Mouse (Mus musculus): ENCODE results near the gene Mpz. TPM values are rescaled to one million over a fixed set of nuclear protein-coding genes. Genes with fewer than 3 reads are reported as not detected.
A peak's percentile ranks its signal among the peaks of the same experiment; 100 is the strongest.

The Mpz gene
- polyA plus RNA-seq, 1 experiment, result not detected

- TF ChIP-seq POLR2A (IDR thresholded peaks at IDR 0.05; ENCODE audit: borderline replicate concordance, low read depth, low read length), result no peak
- no peak for TF ChIP-seq CTCF (IDR thresholded peaks at IDR 0.05; ENCODE audit: low read depth, low read length)
- Histone ChIP-seq H3K4me3 (ENCODE audit: insufficient read depth, low read length) (no peak overlapping the region), H3K4me1 (ENCODE audit: control insufficient read depth, insufficient read depth, low read length) (peaks cover 36% of the 10 kb centered on the region), H3K27ac (ENCODE audit: insufficient read depth, low read depth, low read length) (no peak overlapping the region)
These were observed 9.0 kb downstream of the Mpz start for GRCm38 (mm10) chr1:171159485-171159975.

DNA sequence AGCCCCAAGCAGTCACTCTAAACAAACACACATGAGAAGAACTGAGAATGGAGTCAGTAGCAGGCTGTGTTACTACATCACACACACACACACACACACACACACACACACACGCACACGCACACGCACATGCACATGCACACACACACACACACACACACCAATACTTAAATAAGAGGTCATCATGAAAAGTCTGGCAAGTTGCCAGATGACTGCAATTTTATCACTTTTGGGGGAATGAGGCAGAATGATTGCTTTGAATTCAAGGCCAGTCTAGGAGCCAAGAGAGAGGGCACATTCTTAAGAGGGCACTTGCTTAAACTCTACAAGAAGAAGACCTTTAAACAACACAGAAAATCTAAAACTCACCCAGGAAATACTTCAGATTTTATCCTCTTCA is 12.0 kb downstream of the Mpz start:
- no peak overlapping the region for H3K27ac ChIP-seq (ENCODE audit: insufficient read depth, low read depth, low read length)
- H3K4me1 ChIP-seq (ENCODE audit: control insufficient read depth, insufficient read depth, low read length), result peaks cover 45% of the 10 kb centered on the region
- TF ChIP-seq CTCF (IDR thresholded peaks at IDR 0.05; ENCODE audit: low read depth, low read length) (no peak), POLR2A (IDR thresholded peaks at IDR 0.05; ENCODE audit: borderline replicate concordance, low read depth, low read length) (no peak)
- no peak overlapping the region for H3K4me3 ChIP-seq (ENCODE audit: insufficient read depth, low read length)

DNA sequence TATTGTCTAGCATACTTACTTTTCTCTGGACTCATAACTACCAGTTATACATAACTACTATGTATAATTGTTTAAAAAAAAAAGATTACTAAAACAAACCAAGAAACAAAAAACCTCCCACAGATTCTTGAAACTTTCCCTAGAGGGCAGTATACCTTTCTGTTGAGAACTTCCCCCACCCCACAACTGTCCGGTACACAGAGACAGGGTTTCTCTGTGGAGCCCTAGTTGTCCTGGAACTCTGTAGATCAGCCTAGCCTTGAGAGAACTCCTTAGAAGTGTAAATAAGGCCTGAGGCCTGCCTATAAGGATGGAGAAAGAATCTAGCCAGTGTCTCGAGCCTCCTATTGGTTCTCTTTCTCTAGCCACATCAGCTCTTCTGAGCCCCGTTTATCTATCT is 13.7 kb downstream of the Mpz start:
- H3K4me3 ChIP-seq (ENCODE audit: insufficient read depth, low read length), result no peak overlapping the region
- TF ChIP-seq CTCF (IDR thresholded peaks at IDR 0.05; ENCODE audit: low read depth, low read length) (no peak), POLR2A (IDR thresholded peaks at IDR 0.05; ENCODE audit: borderline replicate concordance, low read depth, low read length) (no peak)
- peak overlapping the region; percentile 26; the same call in 1 of the 2 replicates for H3K27ac ChIP-seq (ENCODE audit: insufficient read depth, low read depth, low read length)
- H3K4me1 ChIP-seq (ENCODE audit: control insufficient read depth, insufficient read depth, low read length), result peaks cover 48% of the 10 kb centered on the region

DNA sequence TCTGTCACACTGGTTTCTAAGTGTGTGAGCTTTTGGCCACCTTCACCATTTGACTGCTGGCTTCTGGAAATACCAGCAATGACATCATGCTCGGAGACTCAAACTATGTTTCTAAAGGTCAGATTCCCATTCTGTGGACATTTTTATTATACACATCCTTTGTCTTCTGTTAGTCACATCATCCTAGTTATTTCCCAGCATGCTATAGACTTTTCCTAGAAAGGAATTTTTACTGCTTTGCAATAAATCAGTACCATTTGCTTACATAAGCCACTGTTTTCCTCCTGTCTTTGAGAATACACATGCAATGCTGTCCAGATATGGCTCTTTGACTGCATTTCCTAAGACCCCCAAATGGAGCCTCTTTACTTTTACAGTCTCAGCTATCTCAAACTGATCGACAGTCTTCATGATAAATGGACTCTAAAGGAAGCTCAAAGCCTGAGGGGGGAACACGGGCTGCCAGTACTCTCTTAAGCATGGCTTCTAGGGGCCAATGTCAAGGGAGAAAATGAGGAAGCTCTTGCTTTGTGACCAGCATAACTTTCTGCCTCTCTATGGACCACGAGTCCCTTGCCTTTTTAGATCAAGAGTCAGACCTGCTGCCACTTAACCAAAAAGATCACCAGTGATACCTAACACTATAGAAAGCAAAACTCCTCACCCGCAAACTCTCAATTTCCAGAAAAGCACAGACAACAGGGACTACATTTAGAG is 15.3 kb downstream of the Mpz start:
- Histone ChIP-seq H3K27ac (ENCODE audit: insufficient read depth, low read depth, low read length) (peak overlapping the region; percentile 45), H3K4me3 (ENCODE audit: insufficient read depth, low read length) (no peak overlapping the region), H3K4me1 (ENCODE audit: control insufficient read depth, insufficient read depth, low read length) (peaks cover 50% of the 10 kb centered on the region)
- TF ChIP-seq POLR2A (IDR thresholded peaks at IDR 0.05; ENCODE audit: borderline replicate concordance, low read depth, low read length) (no peak), CTCF (IDR thresholded peaks at IDR 0.05; ENCODE audit: low read depth, low read length) (no peak)

GRCm38 (mm10) chr1:171168906-171169305 is 18.4 kb downstream of the Mpz start:
- Histone ChIP-seq H3K4me3 (ENCODE audit: insufficient read depth, low read length) (no peak overlapping the region), H3K27ac (ENCODE audit: insufficient read depth, low read depth, low read length) (no peak overlapping the region), H3K4me1 (ENCODE audit: control insufficient read depth, insufficient read depth, low read length) (peaks cover 64% of the 10 kb centered on the region)
- TF ChIP-seq POLR2A (IDR thresholded peaks at IDR 0.05; ENCODE audit: borderline replicate concordance, low read depth, low read length), result no peak
- TF ChIP-seq CTCF (IDR thresholded peaks at IDR 0.05; ENCODE audit: low read depth, low read length), result no peak

- TF ChIP-seq CTCF (IDR thresholded peaks at IDR 0.05; ENCODE audit: low read depth, low read length) (no peak), POLR2A (IDR thresholded peaks at IDR 0.05; ENCODE audit: borderline replicate concordance, low read depth, low read length) (no peak)
- H3K4me1 ChIP-seq (ENCODE audit: control insufficient read depth, insufficient read depth, low read length), result peaks cover 68% of the 10 kb centered on the region
- H3K4me3 ChIP-seq (ENCODE audit: insufficient read depth, low read length), result no peak overlapping the region
- H3K27ac ChIP-seq (ENCODE audit: insufficient read depth, low read depth, low read length), result peak overlapping the region; percentile 16; the same call in 1 of the 2 replicates
These were observed 19.4 kb downstream of the Mpz start for GRCm38 (mm10) chr1:171169913-171170312.

GRCm38 (mm10) chr1:171171138-171171537 is 20.6 kb downstream of the Mpz start:
- Histone ChIP-seq H3K4me3 (ENCODE audit: insufficient read depth, low read length) (0 out of 2 replicates have a peak overlapping the region, but pooled peaks have one; percentile 1), H3K27ac (ENCODE audit: insufficient read depth, low read depth, low read length) (peak overlapping the region; percentile 97), H3K4me1 (ENCODE audit: control insufficient read depth, insufficient read depth, low read length) (peaks cover 59% of the 10 kb centered on the region)
- TF ChIP-seq POLR2A (IDR thresholded peaks at IDR 0.05; ENCODE audit: borderline replicate concordance, low read depth, low read length) (no peak), CTCF (IDR thresholded peaks at IDR 0.05; ENCODE audit: low read depth, low read length) (no peak)

- H3K4me3 ChIP-seq (ENCODE audit: insufficient read depth, low read length), result no peak overlapping the region
- TF ChIP-seq CTCF (IDR thresholded peaks at IDR 0.05; ENCODE audit: low read depth, low read length), result no peak
- TF ChIP-seq POLR2A (IDR thresholded peaks at IDR 0.05; ENCODE audit: borderline replicate concordance, low read depth, low read length), result no peak
- H3K4me1 ChIP-seq (ENCODE audit: control insufficient read depth, insufficient read depth, low read length), result peaks cover 57% of the 10 kb centered on the region
- H3K27ac ChIP-seq (ENCODE audit: insufficient read depth, low read depth, low read length), result no peak overlapping the region
These were observed 22.3 kb downstream of the Mpz start for GRCm38 (mm10) chr1:171172779-171173178.

DNA sequence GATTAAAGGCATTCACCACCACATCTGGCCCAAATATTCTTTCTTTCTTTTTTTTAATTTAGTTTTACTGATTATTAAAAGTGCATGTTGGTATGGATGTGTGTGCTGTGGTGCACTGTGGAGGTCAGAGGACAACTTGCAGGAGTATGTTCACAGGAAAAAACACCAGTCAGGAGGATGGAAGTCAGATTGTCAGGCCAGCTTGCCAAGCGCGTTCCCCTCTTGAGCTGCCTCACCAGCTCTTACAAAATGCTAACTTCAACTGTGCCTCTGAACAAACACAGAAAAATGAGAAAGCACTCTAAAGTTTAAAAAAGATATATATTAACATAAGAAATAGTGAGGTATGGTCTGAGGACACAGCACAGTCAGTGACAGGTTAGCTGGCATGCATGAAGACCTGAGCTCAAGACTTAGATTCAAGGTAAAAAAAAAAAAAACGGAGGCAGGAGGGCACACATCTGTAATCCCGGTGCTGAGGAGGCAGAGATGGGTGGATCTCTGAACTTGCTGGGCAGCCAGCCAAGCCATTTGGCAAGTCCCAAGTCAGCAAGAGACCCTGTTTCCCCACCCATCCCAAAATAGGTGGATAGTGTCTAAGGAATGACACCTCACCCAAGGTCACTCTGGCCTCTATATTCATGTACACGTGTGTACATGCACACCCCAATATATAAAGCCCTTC is 29.1 kb downstream of the Mpz start:
- H3K27ac ChIP-seq (ENCODE audit: insufficient read depth, low read depth, low read length), result no peak overlapping the region
- H3K4me3 ChIP-seq (ENCODE audit: insufficient read depth, low read length), result no peak overlapping the region
- peaks cover 38% of the 10 kb centered on the region for H3K4me1 ChIP-seq (ENCODE audit: control insufficient read depth, insufficient read depth, low read length)
- TF ChIP-seq POLR2A (IDR thresholded peaks at IDR 0.05; ENCODE audit: borderline replicate concordance, low read depth, low read length) (no peak), CTCF (IDR thresholded peaks at IDR 0.05; ENCODE audit: low read depth, low read length) (no peak)

DNA sequence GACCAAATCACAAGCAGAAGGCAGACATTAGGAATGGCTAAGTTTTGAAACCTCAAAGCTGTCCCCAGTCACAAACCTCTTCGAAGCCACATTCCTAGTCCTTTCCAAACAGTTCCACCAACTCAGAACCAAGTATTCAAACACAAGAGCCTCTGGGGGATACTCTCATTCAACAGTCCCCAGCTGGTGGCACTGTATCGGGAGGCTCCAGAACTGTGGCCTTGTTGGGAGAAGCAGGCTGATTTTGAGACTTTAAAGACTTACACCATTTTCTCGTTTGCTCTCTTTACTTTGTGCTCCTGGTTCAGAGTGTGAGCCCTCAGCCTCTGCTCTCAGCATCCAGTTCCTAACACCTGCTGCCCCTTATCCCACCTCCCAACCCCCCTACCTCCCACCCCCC is 32.5 kb downstream of the Mpz start:
- TF ChIP-seq POLR2A (IDR thresholded peaks at IDR 0.05; ENCODE audit: borderline replicate concordance, low read depth, low read length), result no peak
- TF ChIP-seq CTCF (IDR thresholded peaks at IDR 0.05; ENCODE audit: low read depth, low read length), result no peak
- Histone ChIP-seq H3K4me1 (ENCODE audit: control insufficient read depth, insufficient read depth, low read length) (peaks cover 57% of the 10 kb centered on the region), H3K27ac (ENCODE audit: insufficient read depth, low read depth, low read length) (peak overlapping the region; percentile 100), H3K4me3 (ENCODE audit: insufficient read depth, low read length) (no peak overlapping the region)

All from bone marrow macrophage, adult 2 months (primary cell).